Mouse (Mus musculus) erythroblast, embryonic 14.5 days (primary cell): Measurements from ENCODE around the gene Cd109.

ENCODE experiments used
- GATA1 ChIP-seq: IDR thresholded peaks from 2 replicates; pipeline ENCODE4 v1.6.1; 2012; ENCODE audit warnings: low read length, inconsistent platforms, mixed read lengths
- TAL1 ChIP-seq: IDR thresholded peaks from 3 replicates; pipeline ENCODE4 v1.6.1; 2012; ENCODE audit warnings: low read length, inconsistent platforms, mixed read lengths

DNA sequence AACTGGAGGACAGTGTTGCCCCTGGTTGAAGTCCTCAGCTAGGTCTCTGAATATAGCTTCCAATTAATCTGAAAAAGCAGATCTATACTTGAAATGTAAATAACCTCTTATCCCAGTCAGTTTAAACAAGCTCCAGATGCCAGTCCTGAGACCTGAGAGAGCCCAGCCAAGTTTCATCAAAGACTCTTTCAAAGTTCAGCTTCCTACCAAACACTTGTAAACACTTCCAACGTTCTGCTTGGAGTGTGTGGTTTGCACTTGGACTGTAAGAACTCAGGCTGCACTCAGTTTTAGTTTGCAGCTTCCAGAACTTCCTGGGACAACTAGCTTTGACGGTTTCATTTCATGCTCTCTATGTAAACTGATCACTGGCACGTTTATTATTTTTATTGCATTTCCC lies 120.2 kb downstream of the Cd109 start:
- no peak for TF ChIP-seq GATA1
- TF ChIP-seq TAL1 = no peak
